9 mouse cellular contexts compared by ENCODE assay signal in the genomic region with DNA sequence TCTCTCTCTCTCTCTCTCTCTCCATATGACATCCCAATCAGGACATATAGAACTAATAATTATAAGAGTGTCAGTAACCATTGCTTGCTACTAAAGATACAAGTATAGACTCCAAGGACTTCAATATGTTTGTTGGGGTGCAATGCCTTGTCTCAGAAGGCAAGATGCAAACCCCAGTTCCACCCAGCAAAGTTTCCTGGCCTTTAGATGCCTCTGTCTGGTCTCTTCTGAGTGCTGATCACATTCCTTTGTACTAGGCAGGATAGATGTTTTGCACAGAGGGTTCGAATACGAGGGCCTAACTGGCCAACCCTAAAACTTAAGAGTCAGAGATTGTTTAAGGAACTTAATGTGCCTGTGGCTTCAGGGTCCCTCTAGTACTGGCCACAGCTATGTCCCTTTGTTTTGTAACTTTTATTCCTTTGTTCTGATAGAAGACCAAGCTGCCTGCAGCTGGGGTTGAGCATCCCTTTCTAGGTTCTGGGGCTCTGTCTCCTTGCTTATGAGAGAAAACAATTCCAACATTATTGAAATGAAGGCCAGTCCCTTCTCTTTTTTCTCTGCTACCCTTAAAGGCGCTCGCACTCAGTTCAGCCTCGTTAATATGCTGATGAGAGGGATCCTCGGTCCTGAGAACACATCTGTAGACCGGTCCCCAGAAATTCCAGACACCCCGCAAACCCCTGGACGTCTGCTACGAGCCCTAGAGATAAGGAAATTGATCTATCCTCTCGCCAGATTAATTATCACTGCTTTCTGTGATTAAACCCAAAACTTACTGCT. TPM values are rescaled to one million over a fixed set of nuclear protein-coding genes. Genes with fewer than 3 reads are reported as not detected.
A peak's percentile ranks its signal among the peaks of the same experiment; 100 is the strongest.
DNase-seq lines count a peak whose midpoint lies in the region; ATAC-seq and TF ChIP-seq lines count a peak whose summit lies in the region.
"Had no signal": no experiment of that assay in that cellular context is flagged by ENCODE, and none has a peak within 500 bp of the region (broad histone marks: within the 10 kb centered on the region; RNA-seq: fewer than 3 reads in every experiment).

No protein-coding gene starts in this region.

- 5% methylated on average over 11 of the region's 11 CpGs for WGBS in kidney, embryonic 16.5 days
- WGBS in embryonic facial prominence, embryonic 14.5 days, result 3% methylated on average over 11 of the region's 11 CpGs
- 16% methylated on average over 11 of the region's 11 CpGs for WGBS in intestine, postnatal 0 days
- WGBS in olfactory bulb, adult 2 months, result 58% methylated on average over 11 of the region's 11 CpGs

- ATAC-seq in kidney, embryonic 16.5 days (ENCODE audit: low FRiP score, low TSS enrichment), result no peak
- ATAC-seq in embryonic facial prominence, embryonic 14.5 days (ENCODE audit: low read depth), result no peak
- ATAC-seq in intestine, postnatal 0 days, result no peak

- H3K9me3 ChIP-seq in kidney, embryonic 16.5 days (ENCODE audit: low read length), result no peaks in the 10 kb centered on the region
- no peaks in the 10 kb centered on the region for H3K9me3 ChIP-seq in embryonic facial prominence, embryonic 14.5 days (ENCODE audit: control insufficient read depth, low read length)
- H3K9me3 ChIP-seq in intestine, postnatal 0 days (ENCODE audit: control insufficient read depth), result no peaks in the 10 kb centered on the region

- H3K4me1 ChIP-seq in kidney, embryonic 16.5 days (ENCODE audit: insufficient read depth, low read length), result peaks cover 17% of the 10 kb centered on the region
- no peaks in the 10 kb centered on the region for H3K4me1 ChIP-seq in embryonic facial prominence, embryonic 14.5 days (ENCODE audit: control insufficient read depth, insufficient read depth, low read length)
- H3K4me1 ChIP-seq in intestine, postnatal 0 days (replicated peaks; ENCODE audit: control insufficient read depth, insufficient read depth, low read length), result no peaks in the 10 kb centered on the region
- peaks cover 15% of the 10 kb centered on the region for H3K4me1 ChIP-seq in olfactory bulb, adult 2 months (ENCODE audit: control insufficient read depth, insufficient read depth, low read length)

- TF ChIP-seq CTCF in intestine, postnatal 0 days (IDR thresholded peaks at IDR 0.05; ENCODE audit: low read depth), result no peak
- no peak for TF ChIP-seq CTCF in olfactory bulb, adult 2 months (IDR thresholded peaks at IDR 0.05; ENCODE audit: insufficient read depth, low read depth, low read length)

- H3K27me3 ChIP-seq in kidney, embryonic 16.5 days (ENCODE audit: insufficient read depth, low read length), result peaks cover 2% of the 10 kb centered on the region; the same call in 1 of the 2 replicates
- no peaks in the 10 kb centered on the region for H3K27me3 ChIP-seq in embryonic facial prominence, embryonic 14.5 days (replicated peaks; ENCODE audit: control insufficient read depth, insufficient read depth, low read length)
- peaks cover 33% of the 10 kb centered on the region for H3K27me3 ChIP-seq in intestine, postnatal 0 days (replicated peaks; ENCODE audit: control insufficient read depth, insufficient read depth, low read length)

- H3K4me3 ChIP-seq in kidney, embryonic 16.5 days (ENCODE audit: low read length), result peak overlapping the region; percentile 87
- peak overlapping the region; percentile 75 for H3K4me3 ChIP-seq in embryonic facial prominence, embryonic 14.5 days (ENCODE audit: low read depth, low read length)
- peak overlapping the region; percentile 61 for H3K4me3 ChIP-seq in intestine, postnatal 0 days (ENCODE audit: low read depth, low read length)
- peak overlapping the region; percentile 22; the same call in 1 of the 2 replicates for H3K4me3 ChIP-seq in olfactory bulb, adult 2 months (ENCODE audit: insufficient read depth, low read depth, low read length)

- DNase-seq in kidney, adult 8-10 months, result no peak
- no peak for DNase-seq in embryonic facial prominence, embryonic 14.5 days (ENCODE audit: low spot score)
- no peak for DNase-seq in spleen, postnatal 14 days (ENCODE audit: low spot score in 2 of 2)
- DNase-seq in urinary bladder, adult 2 months (ENCODE audit: low spot score), result no peak
- DNase-seq in adrenal gland, adult 2 months, result no peak
- DNase-seq: thymus, postnatal 25 days had no signal

- H3K4me2 ChIP-seq in kidney, embryonic 16.5 days (replicated peaks; ENCODE audit: low read depth, low read length), result peak overlapping the region; percentile 73
- peak overlapping the region; percentile 77 for H3K4me2 ChIP-seq in embryonic facial prominence, embryonic 14.5 days (ENCODE audit: low read depth, low read length)
- H3K4me2 ChIP-seq in intestine, postnatal 0 days (replicated peaks; ENCODE audit: low read depth), result peak overlapping the region; percentile 67

- peaks cover 3% of the 10 kb centered on the region; the same call in 1 of the 2 replicates for H3K36me3 ChIP-seq in kidney, embryonic 16.5 days (ENCODE audit: insufficient read depth, low read length)
- peaks cover 10% of the 10 kb centered on the region; the same call in 1 of the 2 replicates for H3K36me3 ChIP-seq in embryonic facial prominence, embryonic 14.5 days (ENCODE audit: control insufficient read depth, insufficient read depth, low read length)
- H3K36me3 ChIP-seq in intestine, postnatal 0 days (ENCODE audit: control insufficient read depth, insufficient read depth), result no peaks in the 10 kb centered on the region

- peak overlapping the region; percentile 96 for H3K9ac ChIP-seq in kidney, embryonic 16.5 days (replicated peaks; ENCODE audit: low read length)
- peak overlapping the region; percentile 96 for H3K9ac ChIP-seq in embryonic facial prominence, embryonic 14.5 days (ENCODE audit: low read depth, low read length)
- H3K9ac ChIP-seq in intestine, postnatal 0 days (ENCODE audit: low read depth, low read length), result peak overlapping the region; percentile 69; the same call in 1 of the 2 replicates

- no peak for TF ChIP-seq POLR2A in olfactory bulb, adult 2 months (IDR thresholded peaks at IDR 0.05; ENCODE audit: insufficient read depth, low read depth, low read length)

- H3K27ac ChIP-seq in kidney, embryonic 16.5 days (ENCODE audit: low read length), result peak overlapping the region; percentile 97
- peak overlapping the region; percentile 98 for H3K27ac ChIP-seq in embryonic facial prominence, embryonic 14.5 days (replicated peaks; ENCODE audit: low read depth, low read length)
- H3K27ac ChIP-seq in intestine, postnatal 0 days (ENCODE audit: low read depth, low read length), result no peak overlapping the region
- H3K27ac ChIP-seq in olfactory bulb, adult 2 months (ENCODE audit: insufficient read depth, low read depth, low read length), result no peak overlapping the region

RNA-seq across cellular contexts. Expression of a gene that starts 2.5 kb away (rescaled TPM):
- 151 and 159 TPM in 2 replicates for polyA plus RNA-seq in kidney, embryonic 16.5 days (2015; fragmentation: Nextera tagmentation; extraction: Ambion mirVana)
- polyA plus RNA-seq in embryonic facial prominence, embryonic 14.5 days (2014; fragmentation: Nextera tagmentation; extraction: Ambion mirVana), result 207 and 239 TPM in 2 replicates
- 20.8 and 20.9 TPM in 2 replicates for polyA plus RNA-seq in intestine, postnatal 0 days (2015; fragmentation: Nextera tagmentation; extraction: Ambion mirVana)
- not detected in 2 replicates for polyA plus RNA-seq in olfactory bulb, adult 2 months (2012; ENCODE audit: insufficient read depth, insufficient read length, low replicate concordance, missing spikeins)
- 22.4 and 25.3 TPM in 2 replicates for polyA plus RNA-seq in urinary bladder, adult 2 months (2012; rRNA removed)
- total RNA-seq in adrenal gland, adult 2 months (2021), result 10 to 100 TPM; 12.4 to 20.3 TPM
- 3.5 and 3.8 TPM in 2 replicates for polyA plus RNA-seq in adrenal gland, adult 2 months (2012; rRNA removed)

Comparison
In these comparisons a context has a peak if more than half of its experiments do, and no peak if none do; other contexts are left out.
1. H3K27ac ChIP-seq: peak in kidney, embryonic 16.5 days (single experiment) and embryonic facial prominence, embryonic 14.5 days (single experiment); none in intestine, postnatal 0 days (single experiment) and olfactory bulb, adult 2 months (single experiment).
2. H3K4me3 ChIP-seq: peak in every context shown above with its lines; median percentile 87 in kidney, embryonic 16.5 days; 75 in embryonic facial prominence, embryonic 14.5 days; 61 in intestine, postnatal 0 days; 22 in olfactory bulb, adult 2 months.
3. Peak in every context shown above with its lines, with median percentiles within 50 percentile points of each other: H3K4me2 ChIP-seq and H3K9ac ChIP-seq.